Mouse (Mus musculus) heart, postnatal 36 days (tissue): ENCODE data around the gene 3830417A13Rik. TPM values are rescaled to one million over a fixed set of nuclear protein-coding genes. Genes with fewer than 3 reads are reported as not detected.

ENCODE experiments used
- DNase-seq, 2 experiments: peaks; one replicate each; pipeline ENCODE4 v3.0.0; 2021 to 2022
- intact Hi-C: fragments of 180-260 bp; cut with DNase I; formaldehyde crosslinking; loops from one replicate; pipeline ENCODE4 v1.15.1; 2025
- total RNA-seq, 2 experiments: library from RNA; stranded (reverse); gene quantifications; 2 replicates each; pipeline ENCODE4 v1.2.3; 2021

Gene 3830417A13Rik
- total RNA-seq, result not detected

DNA sequence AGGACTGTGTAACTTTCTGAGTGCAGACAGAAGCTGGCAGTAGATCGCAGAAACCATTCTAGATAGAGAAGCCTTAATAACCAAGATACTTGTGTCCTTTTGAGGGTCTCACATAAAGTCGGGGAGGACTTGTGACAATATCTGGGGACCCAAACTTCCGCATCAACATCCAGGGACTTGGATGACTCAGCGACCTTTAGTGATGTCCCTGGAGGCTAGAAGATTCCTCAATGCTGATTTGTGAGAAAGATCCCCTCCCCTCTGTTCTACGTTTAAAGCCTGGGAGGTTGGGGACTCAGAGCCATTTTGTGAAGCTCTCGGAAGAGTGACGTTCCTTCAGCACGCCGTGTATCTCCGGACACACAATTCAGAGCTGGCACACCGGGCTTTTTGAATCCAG lies at the start of gene 3830417A13Rik:
Gene 3830417A13Rik, plus strand, starts transcription at position 301 of the 400 bp plus-strand sequence.
- intact Hi-C loops, result no loop called here
- DNase-seq, result no peak

DNA sequence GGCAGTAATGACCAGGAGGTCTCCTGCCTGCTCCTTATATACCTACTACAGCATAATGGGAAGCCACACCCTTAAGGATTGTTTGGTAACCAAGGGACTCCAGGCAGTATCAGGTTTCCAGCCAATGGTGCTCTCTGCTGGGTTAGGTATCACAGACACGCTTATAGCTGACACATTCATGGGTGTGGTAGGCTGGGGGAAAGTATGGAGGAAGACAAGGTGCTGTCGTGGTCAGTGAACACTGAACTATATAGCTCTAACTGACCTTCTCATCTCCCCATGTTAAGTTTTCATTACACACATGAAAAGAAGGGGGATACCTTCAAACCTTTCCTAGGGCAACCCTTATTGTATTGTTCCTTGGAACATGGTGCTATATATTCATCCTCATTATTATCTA lies 21.2 kb upstream of the 3830417A13Rik start, which contains the start of gene Gm6760:
Gene Gm6760, minus strand, starts transcription at position 101 of the 400 bp plus-strand sequence.
- intact Hi-C loops, result no loop called here
- DNase-seq, result no peak

DNA sequence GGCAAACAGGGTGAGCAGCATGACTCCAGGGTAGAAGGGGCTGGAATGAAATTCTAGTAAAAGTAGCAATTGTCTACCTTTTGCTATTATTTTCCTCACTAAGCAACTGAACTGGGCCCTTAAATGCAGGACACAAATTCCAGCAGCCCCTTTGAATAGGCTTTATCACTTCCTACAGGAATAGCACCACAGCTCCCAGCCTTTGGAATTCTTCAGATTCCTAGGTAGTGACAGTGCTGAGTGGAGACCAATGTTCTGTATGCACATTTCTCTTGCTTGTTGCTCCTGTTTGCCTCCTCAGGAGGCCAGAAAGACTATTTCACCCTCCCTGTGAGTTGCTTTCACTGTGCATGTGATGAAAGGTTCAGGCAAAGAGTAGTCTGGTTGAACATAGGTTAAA lies 7.9 kb downstream of the 3830417A13Rik start:
- intact Hi-C loops, result no loop called here

More for the DNA sequence above, 7.9 kb downstream of the 3830417A13Rik start:
- no peak for DNase-seq

Other genes starting within 250 kb of the 3830417A13Rik start
- gene Gm6760, start 21.4 kb upstream of the 3830417A13Rik start, total RNA-seq, result not detected
- gene Slitrk4, start 103.4 kb downstream of the 3830417A13Rik start, total RNA-seq, result 1 to 10 TPM in 1 of 2 experiments, under 1 TPM in 1; 0.81 to 1.3 TPM